ENCODE assay signal across 30 mouse cellular contexts in the genomic region with DNA sequence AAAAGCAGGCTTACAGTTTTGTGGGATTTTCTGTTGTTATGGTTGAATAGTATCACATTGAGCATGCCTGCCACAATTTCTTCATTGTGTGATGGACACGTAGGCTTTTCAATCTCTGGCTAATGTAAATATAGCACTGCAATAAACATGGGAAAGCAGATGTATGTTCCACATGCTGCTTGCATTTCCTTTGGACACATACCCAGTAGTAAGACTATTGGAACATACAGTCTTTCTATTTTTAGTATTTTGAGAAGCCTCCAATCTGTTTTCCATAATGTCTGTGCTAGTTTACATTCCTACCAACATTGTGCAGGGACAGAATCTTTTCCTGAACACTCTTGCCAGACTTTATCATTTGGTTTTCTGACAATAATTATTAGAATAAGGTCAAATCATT.
DNase-seq lines count a peak whose midpoint lies in the region; ATAC-seq and TF ChIP-seq lines count a peak whose summit lies in the region.
"Had no signal": no experiment of that assay in that cellular context is flagged by ENCODE, and none has a peak within 500 bp of the region (broad histone marks: within the 10 kb centered on the region; RNA-seq: fewer than 3 reads in every experiment).

No protein-coding gene starts in this region.

- H3K9ac ChIP-seq in forebrain, embryonic 14.5 days (ENCODE audit: low read length) = no peak overlapping the region
- H3K9ac ChIP-seq in forebrain, embryonic 11.5 days (ENCODE audit: low read length) = no peak overlapping the region
- no peak overlapping the region for H3K9ac ChIP-seq in forebrain, postnatal 0 days
- no peak overlapping the region for H3K9ac ChIP-seq in forebrain, embryonic 13.5 days
- no peak overlapping the region for H3K9ac ChIP-seq in midbrain, embryonic 15.5 days
- H3K9ac ChIP-seq: embryonic facial prominence, embryonic 15.5 days; heart, embryonic 12.5 days; heart, embryonic 15.5 days; hindbrain, embryonic 14.5 days had no signal

- H3K4me2 ChIP-seq in forebrain, embryonic 14.5 days (ENCODE audit: low read length) = no peak overlapping the region
- no peak overlapping the region for H3K4me2 ChIP-seq in forebrain, embryonic 11.5 days (ENCODE audit: low read depth, low read length, severe bottlenecking)
- H3K4me2 ChIP-seq in forebrain, postnatal 0 days (ENCODE audit: low read depth) = no peak overlapping the region
- no peak overlapping the region for H3K4me2 ChIP-seq in forebrain, embryonic 13.5 days
- no peak overlapping the region for H3K4me2 ChIP-seq in midbrain, embryonic 15.5 days
- H3K4me2 ChIP-seq: embryonic facial prominence, embryonic 15.5 days; heart, embryonic 12.5 days; heart, embryonic 15.5 days; hindbrain, embryonic 14.5 days had no signal

- H3K9me3 ChIP-seq in forebrain, embryonic 14.5 days (replicated peaks; ENCODE audit: control insufficient read depth, low read length) = no peaks in the 10 kb centered on the region
- no peaks in the 10 kb centered on the region for H3K9me3 ChIP-seq in forebrain, embryonic 11.5 days (ENCODE audit: control insufficient read depth, low read length)
- H3K9me3 ChIP-seq in forebrain, postnatal 0 days (ENCODE audit: low read length) = no peaks in the 10 kb centered on the region
- H3K9me3 ChIP-seq in forebrain, embryonic 13.5 days (replicated peaks) = no peaks in the 10 kb centered on the region
- no peaks in the 10 kb centered on the region for H3K9me3 ChIP-seq in midbrain, embryonic 15.5 days
- H3K9me3 ChIP-seq: embryonic facial prominence, embryonic 15.5 days; G1E; heart, embryonic 12.5 days; heart, embryonic 15.5 days had no signal

- no peaks in the 10 kb centered on the region for H3K27me3 ChIP-seq in forebrain, embryonic 14.5 days (replicated peaks; ENCODE audit: control insufficient read depth, insufficient read depth, low read length)
- H3K27me3 ChIP-seq in forebrain, embryonic 11.5 days (ENCODE audit: control insufficient read depth, insufficient read depth, low read length) = no peaks in the 10 kb centered on the region
- no peaks in the 10 kb centered on the region for H3K27me3 ChIP-seq in forebrain, postnatal 0 days (ENCODE audit: insufficient read depth, low read length)
- H3K27me3 ChIP-seq in forebrain, embryonic 13.5 days = no peaks in the 10 kb centered on the region
- no peaks in the 10 kb centered on the region for H3K27me3 ChIP-seq in midbrain, embryonic 15.5 days (replicated peaks)
- H3K27me3 ChIP-seq: CH12.LX; embryonic facial prominence, embryonic 15.5 days; heart, embryonic 12.5 days; heart, embryonic 15.5 days; Patski had no signal

- H3K4me3 ChIP-seq in forebrain, embryonic 14.5 days (ENCODE audit: low read depth, low read length) = no peak overlapping the region
- no peak overlapping the region for H3K4me3 ChIP-seq in forebrain, embryonic 11.5 days (ENCODE audit: low read depth, low read length)
- H3K4me3 ChIP-seq in forebrain, postnatal 0 days (ENCODE audit: low read depth, low read length) = no peak overlapping the region
- no peak overlapping the region for H3K4me3 ChIP-seq in forebrain, embryonic 13.5 days
- no peak overlapping the region for H3K4me3 ChIP-seq in midbrain, embryonic 15.5 days
- H3K4me3 ChIP-seq: embryonic facial prominence, embryonic 15.5 days; heart, embryonic 12.5 days; heart, embryonic 15.5 days had no signal

- no peaks in the 10 kb centered on the region for H3K36me3 ChIP-seq in forebrain, embryonic 14.5 days (ENCODE audit: control insufficient read depth, insufficient read depth, low read length)
- no peaks in the 10 kb centered on the region for H3K36me3 ChIP-seq in forebrain, embryonic 11.5 days (ENCODE audit: control insufficient read depth, insufficient read depth, low read length)
- H3K36me3 ChIP-seq in forebrain, postnatal 0 days (ENCODE audit: insufficient read depth) = no peaks in the 10 kb centered on the region
- no peaks in the 10 kb centered on the region for H3K36me3 ChIP-seq in forebrain, embryonic 13.5 days (ENCODE audit: poor library complexity, severe bottlenecking)
- no peaks in the 10 kb centered on the region for H3K36me3 ChIP-seq in midbrain, embryonic 15.5 days (replicated peaks)
- H3K36me3 ChIP-seq: embryonic facial prominence, embryonic 15.5 days; G1E; heart, embryonic 12.5 days; heart, embryonic 15.5 days had no signal

- no peak for ATAC-seq in forebrain, embryonic 14.5 days
- ATAC-seq in forebrain, embryonic 11.5 days (replicated peaks; ENCODE audit: low FRiP score) = no peak
- peak; percentile 71 for ATAC-seq in forebrain, postnatal 0 days
- no peak for ATAC-seq in forebrain, embryonic 13.5 days
- no peak for ATAC-seq in midbrain, embryonic 15.5 days (replicated peaks)
- ATAC-seq: hindbrain, postnatal 0 days; inflammation-experienced regulatory T-cells, adult 6 months; intestine, embryonic 16.5 days; Patski had no signal

- no peak for TF ChIP-seq CTCF in forebrain, postnatal 0 days (IDR thresholded peaks at IDR 0.05; ENCODE audit: low read depth)
- no peak for TF ChIP-seq CTCF in brain, embryonic 14.5 days (IDR thresholded peaks at IDR 0.05; ENCODE audit: borderline replicate concordance, extremely low read depth, insufficient read depth, insufficient read length)

- no peaks in the 10 kb centered on the region for H3K4me1 ChIP-seq in forebrain, embryonic 14.5 days (ENCODE audit: control insufficient read depth, insufficient read depth, low read length)
- H3K4me1 ChIP-seq in forebrain, embryonic 11.5 days (replicated peaks; ENCODE audit: control insufficient read depth, insufficient read depth, low read length) = 0 out of 2 replicates have a peak, but pooled peaks cover 2% of the 10 kb centered on the region
- peaks cover 4% of the 10 kb centered on the region; the same call in 1 of the 2 replicates for H3K4me1 ChIP-seq in forebrain, postnatal 0 days (ENCODE audit: insufficient read depth)
- peaks cover 9% of the 10 kb centered on the region; the same call in 1 of the 2 replicates for H3K4me1 ChIP-seq in forebrain, embryonic 13.5 days
- no peaks in the 10 kb centered on the region for H3K4me1 ChIP-seq in midbrain, embryonic 15.5 days
- H3K4me1 ChIP-seq: heart, embryonic 12.5 days had no signal

- no peak overlapping the region for H3K27ac ChIP-seq in forebrain, embryonic 14.5 days (ENCODE audit: low read depth, low read length)
- H3K27ac ChIP-seq in forebrain, embryonic 11.5 days (ENCODE audit: low read depth, low read length) = no peak overlapping the region
- H3K27ac ChIP-seq in forebrain, postnatal 0 days (ENCODE audit: low read depth, low read length) = peak overlapping the region; percentile 57; the same call in 1 of the 2 replicates
- no peak overlapping the region for H3K27ac ChIP-seq in forebrain, embryonic 13.5 days
- H3K27ac ChIP-seq in midbrain, embryonic 15.5 days = no peak overlapping the region
- H3K27ac ChIP-seq: embryonic facial prominence, embryonic 15.5 days; heart, embryonic 15.5 days; hindbrain, embryonic 14.5 days; hindbrain, postnatal 0 days had no signal

- TF ChIP-seq POLR2A in brain, embryonic 14.5 days (IDR thresholded peaks at IDR 0.05; ENCODE audit: borderline replicate concordance, extremely low read depth, insufficient read depth, insufficient read length, poor library complexity, severe bottlenecking) = no peak

- 68% methylated on average over 1 of the region's 1 CpGs for WGBS in forebrain, embryonic 14.5 days
- 89% methylated on average over 1 of the region's 1 CpGs for WGBS in forebrain, embryonic 11.5 days
- 71% methylated on average over 1 of the region's 1 CpGs for WGBS in forebrain, postnatal 0 days
- 88% methylated on average over 1 of the region's 1 CpGs for WGBS in forebrain, embryonic 13.5 days
- 83% methylated on average over 1 of the region's 1 CpGs for whole genome bisulfite sequencing in midbrain, embryonic 15.5 days

- DNase-seq in forebrain, embryonic 14.5 days (ENCODE audit: low spot score) = peak; percentile 32
- no peak for DNase-seq in forebrain, embryonic 11.5 days (ENCODE audit: low spot score)
- DNase-seq in forebrain, postnatal 0 days = peak; percentile 60
- peak; percentile 27 for DNase-seq in brain, embryonic 14.5 days (ENCODE audit: low read depth)
- DNase-seq: adrenal gland, postnatal 10 days; adrenal gland, postnatal 36 days; B cell, adult 2 months; cerebellum, adult 11-12 months; cerebellum, adult 8-10 months; cerebellum, postnatal 10 days; cerebellum, postnatal 36 days; embryo, embryonic 11 days; gastrocnemius, postnatal 25 days; heart, adult 18-20 months; heart, postnatal 10 days; heart, postnatal 4 days; kidney, adult 18-20 months; kidney, adult 9 months had no signal
